Mouse (Mus musculus) gastrocnemius, adult 8-10 months (tissue): ENCODE measurements at regions not wholly inside any gene's neighbourhood (a gene's known extent, or its start where the extent isn't known, plus 50 kb on each side); places are given as distances from the start of the nearest gene placed in this dataset.
A peak's percentile ranks its signal among the peaks of the same experiment; 100 is the strongest.

ENCODE experiments used
- DNase-seq, 2 experiments: peaks; one replicate each; pipeline ENCODE4 v3.0.0; 2022; ENCODE audit warnings: low spot score in 2 of 2

DNA sequence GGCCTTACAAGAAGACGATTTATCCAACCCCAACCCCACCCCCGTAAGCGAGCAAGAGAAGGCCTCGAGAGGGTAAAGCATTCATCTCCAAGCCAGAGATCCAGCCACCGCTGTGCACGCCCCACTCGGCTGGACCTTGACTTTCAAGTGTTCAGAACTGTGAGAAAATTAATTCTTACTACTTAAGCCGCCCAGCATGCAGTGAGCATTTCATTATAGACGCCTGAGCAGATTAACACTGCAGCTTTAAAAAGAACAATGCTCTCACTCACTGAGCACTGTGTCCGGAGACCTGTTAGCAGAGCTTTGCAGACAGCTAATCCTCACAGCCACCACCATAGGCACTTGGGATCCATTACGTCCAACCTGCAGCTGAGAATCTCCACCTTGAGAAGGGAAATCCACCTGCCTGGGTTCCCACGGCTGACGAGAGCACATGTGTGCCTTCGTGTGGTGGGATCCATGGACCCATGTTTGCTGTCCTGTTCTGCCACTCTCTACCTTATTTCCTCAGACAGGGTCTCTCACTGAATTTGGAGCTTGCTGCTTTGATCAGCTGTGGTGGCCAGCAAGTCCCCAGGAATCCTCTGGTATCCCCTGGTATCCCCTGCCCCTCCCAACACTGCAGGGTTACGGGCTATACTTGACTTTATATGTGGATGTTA is 281.4 kb downstream of the 3100002H09Rik start:
- no peak for DNase-seq

DNA sequence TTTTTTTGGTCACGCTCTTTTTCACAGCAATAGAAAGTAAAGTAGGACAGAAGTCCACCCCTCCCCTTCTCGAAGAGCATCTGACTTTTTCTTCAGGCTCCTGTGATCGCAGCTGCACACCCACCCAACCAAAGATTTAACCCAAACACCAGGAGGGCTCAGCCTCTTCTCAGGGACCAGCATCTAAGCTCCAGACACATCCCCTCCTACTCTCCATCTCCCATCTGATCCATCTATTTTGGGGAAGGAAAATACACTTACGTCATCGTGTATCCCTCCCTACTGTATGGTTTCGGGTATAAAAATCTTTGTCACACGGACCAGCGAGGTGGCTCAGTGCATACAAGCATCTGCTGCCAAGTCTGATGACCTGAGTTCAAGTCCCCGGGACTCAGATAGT is 284.3 kb downstream of the 3100002H09Rik start:
- no peak for DNase-seq

DNA sequence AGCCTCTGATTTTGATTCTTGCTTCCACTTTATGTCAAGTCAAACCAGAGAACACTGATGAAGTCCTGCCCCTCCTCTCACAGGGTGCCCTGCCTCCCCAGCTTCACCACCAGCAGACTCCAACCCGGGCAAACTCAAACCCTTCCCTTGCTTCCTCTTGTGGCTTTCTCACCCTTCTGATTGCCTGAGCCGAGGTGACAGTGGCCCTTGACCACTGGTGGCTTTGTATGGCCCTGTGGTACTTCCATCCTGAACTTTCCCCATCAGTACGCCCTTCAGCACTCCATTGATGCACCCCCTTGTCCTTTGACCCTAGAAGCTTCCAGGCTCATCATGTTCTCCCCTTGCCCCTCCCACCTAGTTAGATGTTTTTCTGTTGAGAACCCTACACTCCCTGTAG is 287.0 kb downstream of the 3100002H09Rik start:
- DNase-seq = no peak

DNA sequence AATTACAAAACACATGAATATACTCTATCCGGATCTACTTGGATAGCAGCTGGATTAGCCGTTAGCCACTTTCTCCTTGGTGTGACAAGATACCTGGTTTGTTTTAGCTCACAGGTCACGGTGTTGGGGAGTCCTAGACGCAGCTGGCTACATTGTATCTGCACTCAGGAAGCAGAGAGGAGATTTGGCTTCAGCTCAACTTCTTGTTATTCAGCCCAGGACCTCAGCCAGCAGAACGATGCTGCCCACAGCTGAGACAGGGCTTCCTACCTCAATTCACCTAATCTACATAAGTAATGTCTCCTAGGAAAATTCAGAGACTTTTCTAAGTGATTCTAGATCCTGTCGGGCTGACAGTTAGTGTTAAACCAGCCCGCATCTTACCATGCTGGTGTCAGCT is 289.4 kb downstream of the 3100002H09Rik start:
- DNase-seq = no peak

GRCm38 (mm10) chr4:124317042-124317441 is 293.6 kb downstream of the 3100002H09Rik start:
- DNase-seq = no peak

GRCm38 (mm10) chr4:124311657-124312056 is 298.9 kb downstream of the 3100002H09Rik start:
- DNase-seq = no peak

DNA sequence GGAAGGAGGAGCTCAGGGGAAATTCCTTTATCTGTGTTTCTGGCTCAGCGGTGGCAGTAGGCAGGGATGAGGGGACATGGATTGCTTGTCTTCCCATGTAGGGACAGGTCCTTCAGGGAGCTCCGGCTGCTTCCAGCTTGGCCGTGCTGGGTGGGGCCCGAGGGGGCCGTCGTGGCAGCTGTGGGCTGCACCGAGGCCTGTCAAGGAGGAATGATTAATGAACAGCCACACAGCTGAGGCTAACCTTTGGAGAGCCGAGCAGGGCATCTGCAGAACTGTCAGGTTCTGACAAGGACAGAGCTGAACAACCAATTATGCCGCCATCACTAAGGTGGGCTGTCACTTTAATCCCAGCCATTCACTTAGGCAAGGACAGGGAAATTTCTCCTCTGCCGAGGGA is 300.0 kb downstream of the 3100002H09Rik start:
- no peak for DNase-seq

DNA sequence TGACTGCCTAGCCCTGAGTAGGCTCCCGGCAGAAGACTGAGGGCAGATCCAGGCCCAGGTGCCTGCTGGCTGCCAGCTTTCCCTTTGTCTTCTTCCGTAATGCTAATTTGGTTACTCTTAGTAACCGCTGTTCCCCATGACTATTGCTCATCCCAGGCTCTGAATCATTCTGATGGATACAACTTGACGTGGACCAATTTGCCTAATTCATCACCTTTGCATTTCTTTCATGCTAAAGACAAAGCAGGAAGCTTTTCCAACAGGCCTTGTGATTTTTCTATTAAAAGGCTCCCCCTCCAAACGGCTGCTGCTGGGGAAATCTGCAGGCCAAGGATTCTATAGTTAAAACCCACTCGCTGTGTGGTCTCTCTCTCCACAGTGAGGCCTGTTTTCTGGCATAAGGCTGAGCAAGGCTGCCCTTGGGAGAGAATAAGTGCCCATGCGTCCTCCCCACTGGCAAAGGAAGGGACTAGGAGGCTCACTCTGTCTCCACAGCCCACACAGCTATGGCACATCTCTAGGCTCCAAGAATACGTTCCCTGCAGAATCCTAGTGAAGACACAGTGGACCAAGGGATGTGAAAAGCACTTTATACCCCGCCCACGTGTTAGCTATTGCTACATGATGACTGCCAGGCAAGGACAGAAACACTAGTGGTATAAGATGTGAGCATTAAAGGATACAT is 304.6 kb downstream of the 3100002H09Rik start:
- DNase-seq = no peak

GRCm38 (mm10) chr4:124302950-124303349 is 307.7 kb downstream of the 3100002H09Rik start:
- no peak for DNase-seq

DNA sequence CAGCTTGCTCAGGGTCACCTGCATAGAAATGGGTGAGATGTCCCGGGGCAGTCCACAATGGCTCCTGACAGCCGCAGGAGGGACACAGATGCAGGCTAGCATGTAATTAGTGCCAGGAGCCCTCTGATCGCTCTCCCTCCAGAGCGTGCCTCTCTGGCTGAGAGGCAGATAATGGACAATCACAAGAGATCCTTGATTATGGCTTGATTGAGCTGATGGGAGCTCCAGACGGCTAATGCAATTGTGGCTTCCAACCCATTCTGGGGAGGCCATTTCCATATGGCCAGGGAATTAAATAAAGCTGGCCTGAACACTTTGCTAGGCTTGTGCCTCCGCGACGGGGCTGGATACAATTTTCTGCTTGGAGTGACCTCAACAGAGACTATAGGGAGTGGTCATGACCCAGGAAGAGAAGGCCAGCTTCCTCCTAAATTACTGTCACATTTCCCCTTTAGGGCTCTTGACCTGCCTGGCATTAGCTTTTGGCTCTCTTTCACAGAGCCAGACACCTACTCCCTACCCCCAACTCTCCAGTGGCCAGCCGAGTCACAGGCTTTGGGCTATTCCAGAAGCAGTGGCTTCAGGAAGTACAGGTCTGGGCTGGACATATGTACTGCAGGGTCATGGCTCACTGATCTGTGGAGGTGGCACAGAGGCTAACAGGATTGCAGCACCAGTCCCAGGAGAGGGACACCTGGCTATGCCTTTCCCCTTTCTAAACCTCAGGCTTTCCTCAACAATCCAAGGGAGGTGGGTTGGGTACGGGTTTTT is 311.8 kb downstream of the 3100002H09Rik start:
- DNase-seq = no peak

- no peak for DNase-seq
Observed at GRCm38 (mm10) chr4:124292254-124292653, 318.3 kb downstream of the 3100002H09Rik start.

DNA sequence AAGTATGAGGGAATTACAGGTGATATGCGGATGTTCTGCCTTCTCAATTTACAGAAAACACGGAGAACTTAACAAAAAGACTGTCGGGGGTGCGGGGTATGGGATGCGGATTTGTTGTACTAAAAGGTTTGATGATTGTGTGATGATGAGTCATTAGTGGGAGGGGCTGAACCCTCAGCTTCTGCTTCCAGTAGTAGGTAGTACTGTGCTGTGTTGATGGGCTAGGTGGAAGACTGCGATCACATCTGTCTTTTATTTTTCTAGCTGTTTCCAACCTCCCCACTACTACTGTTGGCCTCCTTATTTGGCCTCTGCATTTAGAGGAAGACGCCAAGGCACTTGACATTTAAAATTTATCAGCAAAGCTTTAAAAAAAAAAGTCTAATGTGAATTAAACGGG is 318.8 kb downstream of the 3100002H09Rik start:
- no peak for DNase-seq

DNA sequence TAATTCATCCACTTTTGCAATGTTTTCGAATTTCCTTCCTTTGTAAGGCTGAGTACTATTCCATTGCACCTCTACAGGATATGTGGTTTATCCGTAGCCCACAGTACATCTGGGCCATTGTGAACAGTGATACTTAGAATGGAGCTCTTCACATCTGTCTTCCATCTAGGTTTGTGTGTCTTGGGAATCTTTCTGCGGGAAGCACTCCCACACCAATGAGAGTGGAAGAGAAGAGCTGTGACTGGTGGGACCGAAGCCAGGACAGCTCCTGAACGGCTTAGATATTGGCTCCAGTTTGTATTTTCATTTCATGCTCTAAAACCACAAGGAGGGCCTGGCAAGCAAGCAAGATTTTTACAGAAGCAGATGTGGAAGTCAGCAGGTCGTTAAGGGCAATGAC is 323.1 kb downstream of the 3100002H09Rik start:
- peak in 1 of 2 experiments; percentile 9 for DNase-seq

DNA sequence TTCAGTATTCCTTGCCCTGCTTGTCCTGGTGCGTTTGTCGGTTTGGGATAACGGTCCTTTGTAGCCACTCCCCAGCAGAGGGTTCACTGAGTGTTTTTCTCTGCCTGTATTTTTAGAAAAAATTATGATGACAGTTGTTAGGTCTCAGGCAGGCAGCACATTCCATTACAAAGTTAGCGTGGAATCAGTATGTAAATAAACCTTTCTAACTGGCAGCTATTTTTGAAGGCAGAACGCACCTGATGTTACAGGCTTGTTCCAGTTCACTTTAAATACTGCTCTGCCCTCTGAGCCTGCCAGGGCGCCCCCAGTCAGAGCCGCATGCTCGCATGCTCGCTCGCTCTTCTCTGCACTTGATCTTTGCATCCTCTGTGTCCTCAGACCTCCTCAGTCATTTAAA is 331.9 kb downstream of the 3100002H09Rik start:
- no peak for DNase-seq

DNA sequence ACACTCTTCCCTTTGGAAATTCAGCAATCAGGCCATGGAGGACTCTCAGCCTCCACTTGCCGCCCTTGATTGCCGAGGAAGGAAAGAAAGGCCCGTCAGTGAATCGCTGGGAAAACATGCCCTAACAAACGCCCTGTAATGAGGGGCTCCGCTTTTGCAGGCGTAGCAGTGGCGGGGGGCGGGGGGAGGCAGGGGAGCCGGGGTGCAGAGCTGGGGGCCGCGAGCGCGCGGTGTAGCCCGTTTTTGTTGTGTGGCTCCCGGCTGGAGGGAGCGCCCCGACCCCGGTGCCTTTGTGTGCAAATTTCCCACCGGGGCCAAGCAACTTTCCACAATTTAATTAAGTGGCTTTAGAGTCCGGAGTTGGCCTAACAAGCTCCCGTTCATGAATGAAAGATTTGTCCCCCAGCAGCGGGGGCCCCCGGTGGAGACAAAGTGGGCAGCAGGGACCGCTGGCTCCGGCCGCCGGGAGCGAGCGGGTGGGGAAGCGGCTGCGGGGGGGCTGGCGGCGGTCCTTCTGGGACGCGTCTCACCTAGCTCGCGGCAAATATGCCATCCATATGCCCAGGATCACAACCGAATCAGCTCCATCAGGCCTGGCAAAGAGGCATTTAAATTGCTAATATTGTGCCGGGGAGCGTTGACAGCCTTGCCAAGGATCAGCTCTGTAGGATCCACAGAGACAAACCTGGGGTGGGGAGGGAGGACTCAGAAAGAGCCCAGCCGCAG is 333.0 kb downstream of the 3100002H09Rik start:
- no peak for DNase-seq

DNA sequence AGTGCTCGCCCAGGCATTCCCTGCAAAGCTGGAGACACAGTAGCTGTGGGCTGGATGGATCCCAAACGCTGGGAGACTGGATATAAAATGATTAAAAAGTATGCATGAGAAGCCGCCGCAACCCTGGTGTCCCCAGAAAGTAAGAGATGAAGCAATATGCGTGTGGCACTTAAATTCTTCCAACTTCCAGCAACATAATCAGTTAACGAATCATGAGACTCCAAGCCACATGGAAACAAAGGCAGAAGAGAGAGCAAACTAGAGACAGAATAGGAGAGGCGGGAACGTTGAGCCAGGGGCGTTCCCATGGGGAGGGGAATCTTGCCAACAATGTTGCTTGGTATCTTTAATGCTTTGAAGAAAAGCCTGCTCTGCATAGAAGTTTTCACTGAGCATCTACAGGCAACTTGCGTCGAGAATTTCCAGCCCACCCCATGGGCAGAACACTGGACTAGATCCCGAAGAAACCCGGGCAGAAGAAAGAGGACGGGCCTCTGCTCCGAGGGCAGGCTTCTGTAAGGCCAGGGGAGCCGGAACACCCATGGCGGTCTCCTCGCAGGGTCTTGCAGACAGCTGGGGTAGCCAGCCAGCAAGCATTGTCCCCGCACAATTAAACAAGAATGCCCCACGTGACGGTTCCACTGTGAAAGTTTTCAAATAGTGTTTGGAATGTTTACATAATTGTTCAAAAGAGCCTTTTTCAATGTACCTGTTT is 333.7 kb downstream of the 3100002H09Rik start:
- DNase-seq = no peak

DNA sequence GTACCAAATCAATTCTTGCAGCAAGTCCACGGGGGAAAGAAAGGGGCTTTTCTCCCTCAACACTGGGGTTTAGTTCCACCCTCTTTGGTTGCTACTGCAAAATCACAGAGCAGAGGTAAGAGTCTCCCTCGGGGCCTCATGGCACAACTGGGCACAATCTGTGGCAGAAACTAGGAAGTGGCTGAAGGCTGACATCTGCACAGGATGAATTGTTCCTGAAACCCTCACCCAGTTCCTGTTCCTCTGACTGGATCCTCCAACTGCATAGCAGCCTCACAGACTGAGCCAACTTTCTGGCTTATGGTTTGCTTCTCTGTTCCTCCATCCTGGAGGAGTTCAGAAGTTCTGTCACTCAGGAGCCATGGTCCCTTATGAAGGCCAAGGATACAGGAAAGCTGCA is 338.6 kb downstream of the 3100002H09Rik start:
- no peak for DNase-seq

DNA sequence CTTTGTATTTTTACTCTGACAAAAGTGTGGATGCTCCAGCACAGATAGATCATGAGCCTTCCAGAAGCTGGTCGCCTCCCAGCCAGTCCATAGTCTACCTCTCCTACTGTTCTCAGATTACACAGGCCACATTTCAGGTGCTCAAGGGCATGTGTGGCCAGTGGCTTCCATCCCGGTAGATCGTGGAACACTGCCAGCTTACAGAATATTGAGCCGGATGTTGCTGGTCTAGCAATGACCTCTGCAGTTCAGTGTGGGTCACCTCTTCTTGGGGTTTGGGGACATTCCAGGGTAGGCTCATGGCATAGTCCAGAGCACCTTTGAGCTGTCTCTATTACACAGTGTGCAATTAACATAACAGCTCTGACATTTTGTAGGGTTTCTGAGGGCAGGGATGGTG is 342.2 kb downstream of the 3100002H09Rik start:
- no peak for DNase-seq

GRCm38 (mm10) chr4:124266573-124266972 is 344.0 kb downstream of the 3100002H09Rik start:
- no peak for DNase-seq

GRCm38 (mm10) chr4:124265527-124265926 is 345.1 kb downstream of the 3100002H09Rik start:
- no peak for DNase-seq

- DNase-seq = no peak
Observed at GRCm38 (mm10) chr4:124257006-124257405, 339.2 kb upstream of the 4930535I16Rik start.
